Mouse (Mus musculus): ENCODE measurements around the gene Hoxa6.

DNA sequence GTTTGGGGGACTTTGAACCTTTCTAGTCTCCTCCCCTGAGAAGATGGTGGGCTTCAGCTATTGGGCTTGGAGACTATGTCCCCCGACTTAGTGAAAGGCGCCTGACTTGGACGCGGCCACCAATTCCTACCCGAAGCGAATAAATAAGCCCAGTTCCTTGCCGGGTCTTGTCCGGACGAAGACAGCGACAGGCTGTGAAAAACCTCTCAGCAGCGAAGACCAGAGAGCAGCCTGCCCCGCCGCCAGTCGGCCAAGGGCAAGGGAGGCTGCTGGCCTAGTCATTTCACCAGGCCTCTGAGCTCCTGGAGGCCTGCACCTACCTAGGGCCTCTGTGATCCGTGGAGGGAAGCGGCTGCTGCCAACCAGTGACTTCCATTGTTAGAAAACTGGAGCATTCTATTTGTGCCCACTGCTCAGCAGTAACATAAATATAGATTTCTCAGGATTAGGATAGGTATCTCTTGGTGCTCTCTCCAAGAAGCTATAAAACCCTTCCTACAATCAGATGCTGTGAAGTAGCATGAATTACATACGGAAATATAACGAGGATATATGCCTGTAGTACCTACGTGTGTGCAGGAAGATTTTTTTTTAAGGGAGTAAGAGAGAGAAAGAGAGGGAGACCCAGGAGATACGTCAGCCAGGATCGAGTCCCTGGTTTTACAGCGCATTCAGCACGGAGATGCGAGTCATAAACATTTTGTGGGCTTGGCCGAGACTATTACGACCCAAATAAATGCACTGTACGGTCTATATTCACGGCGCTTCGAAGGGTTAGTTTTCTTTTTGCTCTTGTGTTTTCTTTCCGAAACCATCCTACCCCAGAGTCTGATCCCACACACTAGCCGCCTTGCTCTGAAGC lies 11.7 kb upstream of the Hoxa6 start:
- no peak for TF ChIP-seq CTCF (IDR thresholded peaks at IDR 0.05; ENCODE audit: borderline replicate concordance, extremely low read depth, insufficient read depth, insufficient read length)
- no peak for TF ChIP-seq POLR2A (IDR thresholded peaks at IDR 0.05; ENCODE audit: borderline replicate concordance, extremely low read depth, insufficient read depth, insufficient read length, poor library complexity, severe bottlenecking)
